In the genomic region with DNA sequence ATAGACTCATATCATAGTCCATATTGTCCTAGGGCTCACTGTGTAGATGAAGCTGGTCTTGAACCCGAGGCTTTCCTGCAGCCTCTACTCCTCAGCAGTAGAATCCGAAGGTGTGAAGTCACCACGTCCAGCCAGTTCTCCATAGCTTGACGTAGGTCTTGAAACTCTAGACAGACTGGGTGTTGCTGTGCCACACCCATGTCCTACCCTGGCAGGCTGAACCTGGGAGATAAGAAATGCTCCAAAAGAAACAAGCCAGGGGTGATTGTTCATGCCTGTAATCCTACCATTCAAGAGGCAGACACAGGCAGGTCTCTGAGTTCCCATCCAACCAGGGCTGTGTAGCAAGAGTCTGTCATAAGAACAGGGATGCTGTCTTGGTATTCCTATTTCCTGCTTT, we compare ENCODE assay signal across 16 mouse cellular contexts. TPM values are rescaled to one million over a fixed set of nuclear protein-coding genes. Genes with fewer than 3 reads are reported as not detected.
DNase-seq lines count a peak whose midpoint lies in the region; ATAC-seq lines count a peak whose summit lies in the region.
"Had no signal": no experiment of that assay in that cellular context is flagged by ENCODE, and none has a peak within 500 bp of the region (broad histone marks: within the 10 kb centered on the region; RNA-seq: fewer than 3 reads in every experiment).

No protein-coding gene starts in this region.

- no peaks in the 10 kb centered on the region for H3K9me3 ChIP-seq in heart, embryonic 12.5 days (replicated peaks)
- no peaks in the 10 kb centered on the region for H3K9me3 ChIP-seq in liver, embryonic 11.5 days (ENCODE audit: control insufficient read depth, low read length)
- no peaks in the 10 kb centered on the region for H3K9me3 ChIP-seq in stomach, embryonic 15.5 days
- H3K9me3 ChIP-seq: limb, embryonic 13.5 days; midbrain, embryonic 12.5 days had no signal

- peaks cover 26% of the 10 kb centered on the region for H3K36me3 ChIP-seq in heart, embryonic 12.5 days
- peaks cover 2% of the 10 kb centered on the region; the same call in 1 of the 2 replicates for H3K36me3 ChIP-seq in liver, embryonic 11.5 days (ENCODE audit: control insufficient read depth, insufficient read depth, low read length)
- H3K36me3 ChIP-seq in stomach, embryonic 15.5 days, result no peaks in the 10 kb centered on the region

- intact Hi-C loops in left cerebral cortex, postnatal 14 days (cut with DNase I), result loop anchor here (5.0 kb wide), 1 partner anchor 35 kb away; no protein-coding TSS in a partner anchor

- peaks cover 11% of the 10 kb centered on the region for H3K4me1 ChIP-seq in heart, embryonic 12.5 days (replicated peaks)
- H3K4me1 ChIP-seq in liver, embryonic 11.5 days (replicated peaks; ENCODE audit: control insufficient read depth, insufficient read depth, low read length), result peaks cover 6% of the 10 kb centered on the region
- H3K4me1 ChIP-seq in stomach, embryonic 15.5 days, result no peaks in the 10 kb centered on the region
- H3K4me1 ChIP-seq: midbrain, embryonic 12.5 days had no signal

- H3K4me2 ChIP-seq in heart, embryonic 12.5 days, result no peak overlapping the region
- H3K4me2 ChIP-seq in liver, embryonic 11.5 days, result no peak overlapping the region
- no peak overlapping the region for H3K4me2 ChIP-seq in stomach, embryonic 15.5 days
- H3K4me2 ChIP-seq: limb, embryonic 13.5 days; midbrain, embryonic 12.5 days had no signal

- H3K27ac ChIP-seq in heart, embryonic 12.5 days (ENCODE audit: poor library complexity, severe bottlenecking), result no peak overlapping the region
- peak overlapping the region; percentile 45; the same call in 1 of the 2 replicates for H3K27ac ChIP-seq in liver, embryonic 11.5 days (ENCODE audit: low read depth, low read length)
- no peak overlapping the region for H3K27ac ChIP-seq in stomach, embryonic 15.5 days
- H3K27ac ChIP-seq: limb, embryonic 13.5 days; midbrain, embryonic 12.5 days had no signal

- DNase-seq in heart, adult 9 months (ENCODE audit: low spot score in 2 of 2), result no peak
- no peak for DNase-seq in liver, embryonic 11.5 days (ENCODE audit: low spot score)
- no peak for DNase-seq in left cerebral cortex, adult 9 months (ENCODE audit: low spot score in 2 of 2)
- DNase-seq in left cerebral cortex, postnatal 14 days (ENCODE audit: low spot score in 2 of 2), result no peak
- DNase-seq in frontal cortex, postnatal 25 days (ENCODE audit: low spot score in 2 of 2), result no peak
- DNase-seq: cerebellum, adult 18-20 months; heart, postnatal 4 days; kidney, postnatal 36 days; lung, postnatal 10 days; thymus, postnatal 14 days had no signal

- no peak overlapping the region for H3K9ac ChIP-seq in heart, embryonic 12.5 days
- no peak overlapping the region for H3K9ac ChIP-seq in liver, embryonic 11.5 days (ENCODE audit: low read depth, low read length)
- no peak overlapping the region for H3K9ac ChIP-seq in stomach, embryonic 15.5 days
- H3K9ac ChIP-seq: limb, embryonic 13.5 days; midbrain, embryonic 12.5 days had no signal

- no peaks in the 10 kb centered on the region for H3K27me3 ChIP-seq in heart, embryonic 12.5 days (replicated peaks)
- no peaks in the 10 kb centered on the region for H3K27me3 ChIP-seq in liver, embryonic 11.5 days (replicated peaks; ENCODE audit: control insufficient read depth, insufficient read depth, low read length)
- no peaks in the 10 kb centered on the region for H3K27me3 ChIP-seq in stomach, embryonic 15.5 days (replicated peaks)
- H3K27me3 ChIP-seq: limb, embryonic 13.5 days; midbrain, embryonic 12.5 days had no signal

- WGBS in heart, embryonic 12.5 days, result 72% methylated on average over 4 of the region's 4 CpGs
- WGBS in liver, embryonic 11.5 days, result 54% methylated on average over 4 of the region's 4 CpGs
- whole genome bisulfite sequencing in stomach, embryonic 15.5 days, result 71% methylated on average over 4 of the region's 4 CpGs

- no peak overlapping the region for H3K4me3 ChIP-seq in heart, embryonic 12.5 days
- no peak overlapping the region for H3K4me3 ChIP-seq in liver, embryonic 11.5 days (ENCODE audit: low read depth, low read length)
- H3K4me3 ChIP-seq in stomach, embryonic 15.5 days (replicated peaks), result no peak overlapping the region
- H3K4me3 ChIP-seq: limb, embryonic 13.5 days; midbrain, embryonic 12.5 days; myocyte had no signal

- ATAC-seq in heart, embryonic 12.5 days (ENCODE audit: insufficient number of reproducible peaks, low FRiP score), result peak; percentile 87
- ATAC-seq in common myeloid progenitor, adult 5-6 weeks (replicated peaks; ENCODE audit: low read depth, poor library complexity, severe bottlenecking), result peak; percentile 77
- peak; percentile 99 for ATAC-seq in liver, embryonic 11.5 days (replicated peaks; ENCODE audit: low FRiP score)
- ATAC-seq in stomach, embryonic 15.5 days (ENCODE audit: insufficient read depth, low FRiP score, low read depth), result peak; percentile 91

RNA-seq across cellular contexts. Expression of gene Grsf1, which starts 48.4 kb away (rescaled TPM):
- 88.2 and 90.1 TPM in 2 replicates for polyA plus RNA-seq in heart, embryonic 12.5 days (2016; fragmentation: Nextera tagmentation; extraction: Ambion mirVana)
- total RNA-seq in common myeloid progenitor, adult 5-6 weeks (2017), result 85.7 and 91.9 TPM in 2 replicates
- polyA plus RNA-seq in liver, embryonic 11.5 days (2014; fragmentation: Nextera tagmentation; extraction: Ambion mirVana), result 53.8 and 62.2 TPM in 2 replicates
- 51.0 and 51.4 TPM in 2 replicates for polyA plus RNA-seq in stomach, embryonic 15.5 days (2015; fragmentation: Nextera tagmentation; extraction: Ambion mirVana)
- total RNA-seq in left cerebral cortex, postnatal 14 days (2021), result 100 to 1,000 TPM in 1 of 2 experiments, 10 to 100 TPM in 1; 94.5 to 106 TPM
